Mouse (Mus musculus) heart, adult 9 months (tissue): ENCODE measurements around the gene Cat.
A peak's percentile ranks its signal among the peaks of the same experiment; 100 is the strongest.

Experiments
- DNase-seq, 2 experiments: peaks; one replicate each; pipeline ENCODE4 v3.0.0; 2022; ENCODE audit warnings: low spot score in 2 of 2

The Cat gene

GRCm38 (mm10) chr2:103477456-103477855 is 7.5 kb downstream of the Cat start:
- no peak for DNase-seq

DNA sequence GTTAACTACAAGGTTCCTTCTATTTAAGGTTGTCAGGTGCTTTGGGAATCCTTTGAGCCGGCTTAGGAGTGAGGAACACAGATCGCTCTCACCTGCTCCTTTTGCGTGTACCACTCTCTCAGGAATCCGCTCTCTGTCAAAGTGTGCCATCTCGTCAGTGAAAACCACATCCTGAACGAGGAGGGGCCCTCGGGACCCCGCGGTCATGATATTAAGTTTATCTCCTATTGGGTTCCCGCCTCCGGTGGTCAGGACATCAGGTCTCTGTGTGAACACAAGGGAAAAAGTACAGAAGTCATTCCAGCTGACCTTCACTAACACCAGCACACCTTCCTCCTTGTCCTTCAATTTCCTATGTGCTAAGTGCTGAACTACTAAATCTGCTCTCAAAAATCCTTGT is 8.3 kb downstream of the Cat start:
- DNase-seq = no peak

DNA sequence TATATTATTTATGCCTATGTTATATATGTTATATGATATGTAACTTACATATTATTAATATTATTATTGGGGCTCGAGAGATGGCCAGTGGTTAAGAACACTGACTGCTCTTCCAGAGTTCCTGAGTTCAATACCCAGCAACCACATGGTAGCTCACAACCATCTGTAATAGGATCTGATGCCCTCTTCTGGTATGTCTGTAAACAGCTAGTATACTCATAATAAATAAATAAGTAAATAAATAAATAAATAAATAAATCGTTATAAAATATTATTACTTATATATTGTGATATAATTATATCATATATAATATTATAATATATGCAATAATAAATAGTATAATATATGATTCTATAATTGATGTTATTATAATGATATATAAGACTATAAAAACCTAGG is 8.8 kb downstream of the Cat start:
- DNase-seq = no peak

GRCm38 (mm10) chr2:103473362-103473761 is 11.6 kb downstream of the Cat start:
- no peak for DNase-seq

DNA sequence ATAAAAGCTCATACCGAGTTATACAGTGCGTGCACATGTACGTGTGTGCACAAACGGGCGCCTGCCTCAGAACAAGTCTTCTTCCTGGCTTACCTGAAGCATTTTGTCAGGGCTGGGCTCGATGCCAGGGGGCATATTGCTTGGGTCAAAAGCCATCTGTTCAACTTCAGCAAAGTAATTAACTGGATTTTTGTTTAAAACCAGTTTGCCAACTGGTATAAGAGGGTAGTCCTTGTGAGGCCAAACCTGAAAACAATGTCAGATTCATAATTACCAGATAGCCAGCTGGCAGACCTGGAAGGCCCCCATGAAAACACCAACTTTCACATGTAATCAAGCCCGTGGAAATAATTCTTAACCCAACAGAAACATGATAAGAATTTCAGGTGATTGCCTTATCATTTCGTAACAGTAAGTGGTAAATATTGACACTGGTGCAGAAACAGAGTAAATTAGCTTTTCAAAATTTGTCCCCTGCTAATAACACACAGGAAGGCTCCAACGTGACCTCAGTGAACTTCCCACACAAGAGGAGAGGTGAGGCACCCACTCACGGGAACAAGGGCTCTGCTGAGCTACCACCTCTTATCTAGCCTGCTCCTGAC is 17.9 kb downstream of the Cat start:
- DNase-seq = no peak

DNA sequence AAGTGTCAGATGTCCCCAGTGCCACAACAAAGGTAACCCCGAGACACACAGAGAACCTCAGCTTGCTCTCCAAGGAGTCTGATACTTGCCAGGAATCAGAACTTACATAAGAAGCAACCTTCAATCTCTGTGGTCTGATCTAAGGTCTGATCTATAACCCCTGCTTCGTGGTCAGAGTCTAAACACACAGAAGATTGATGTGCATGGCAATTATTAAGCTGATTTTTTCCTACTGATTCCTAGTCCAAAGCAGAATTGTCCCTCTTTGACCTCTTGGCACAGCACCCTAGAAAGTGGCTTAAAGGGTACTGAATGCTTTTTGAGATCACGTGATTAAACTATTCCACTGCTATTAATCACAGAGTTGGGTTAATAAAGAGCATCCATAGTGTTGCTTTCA is 18.7 kb downstream of the Cat start:
- DNase-seq = no peak

GRCm38 (mm10) chr2:103465429-103465828 is 19.5 kb downstream of the Cat start:
- no peak for DNase-seq

GRCm38 (mm10) chr2:103464524-103464923 is 20.4 kb downstream of the Cat start:
- no peak for DNase-seq

- no peak for DNase-seq
These were observed 22.2 kb downstream of the Cat start for GRCm38 (mm10) chr2:103462746-103463145.

GRCm38 (mm10) chr2:103461743-103462142 is 23.2 kb downstream of the Cat start:
- no peak for DNase-seq

GRCm38 (mm10) chr2:103461210-103461609 is 23.8 kb downstream of the Cat start:
- no peak for DNase-seq

DNA sequence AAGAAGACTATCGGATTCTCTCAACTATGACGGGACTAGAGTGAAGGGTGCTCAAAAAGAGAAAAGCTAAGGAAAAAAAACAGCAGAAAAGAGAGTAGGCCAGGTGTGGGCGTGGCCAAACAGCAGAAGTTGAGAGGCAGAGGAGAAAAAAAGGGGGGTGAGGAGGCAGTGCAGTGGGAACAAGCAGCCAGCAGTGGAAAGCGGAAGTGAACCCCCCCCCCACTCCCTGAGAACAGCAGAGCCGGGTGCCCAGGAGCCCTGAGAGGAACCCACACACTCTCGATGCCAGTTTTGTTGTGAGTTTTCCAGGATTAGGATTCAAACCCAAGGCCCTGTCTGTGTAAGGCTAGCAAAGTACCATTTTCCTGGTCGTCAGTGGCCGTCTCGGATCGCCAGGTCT is 25.9 kb downstream of the Cat start:
- no peak for DNase-seq

DNA sequence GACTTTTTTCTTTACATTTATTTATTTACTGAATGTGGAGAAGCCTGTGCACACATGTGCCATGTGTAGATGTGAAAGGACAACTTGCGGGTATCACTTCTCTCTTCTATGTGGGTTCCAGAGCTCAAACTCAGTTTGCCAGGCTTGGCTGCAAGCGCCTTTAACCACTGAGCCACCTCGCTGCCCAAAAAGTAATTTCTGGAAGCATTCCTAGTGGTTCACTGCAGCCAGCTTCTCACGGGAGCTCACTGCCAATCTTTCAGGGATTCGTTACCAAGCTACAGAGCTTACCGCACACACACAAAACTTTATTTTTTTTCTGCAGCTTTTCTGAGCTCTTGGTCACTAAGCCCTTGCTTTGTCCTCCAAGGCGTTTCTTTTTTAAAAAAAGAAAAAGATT is 27.3 kb downstream of the Cat start:
- no peak for DNase-seq

DNA sequence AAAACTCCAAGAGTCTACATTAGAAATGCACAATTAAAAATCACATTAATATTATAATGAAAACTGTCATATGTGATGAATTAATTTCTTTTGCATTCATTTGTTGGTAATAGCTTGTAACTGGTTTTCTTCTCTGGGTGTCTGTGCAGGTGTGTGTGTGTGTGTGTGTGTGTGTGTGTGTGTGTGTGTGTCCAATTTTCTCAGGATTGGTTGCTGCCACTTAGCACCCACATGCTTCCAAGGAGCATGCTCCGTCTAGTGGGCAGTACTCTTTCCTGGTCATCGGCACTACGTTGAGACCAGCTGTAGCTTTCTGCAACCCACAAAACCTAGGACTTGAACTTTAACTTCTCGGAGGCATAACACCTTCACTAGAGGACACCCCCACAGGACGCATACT is 27.9 kb downstream of the Cat start:
- no peak for DNase-seq

DNA sequence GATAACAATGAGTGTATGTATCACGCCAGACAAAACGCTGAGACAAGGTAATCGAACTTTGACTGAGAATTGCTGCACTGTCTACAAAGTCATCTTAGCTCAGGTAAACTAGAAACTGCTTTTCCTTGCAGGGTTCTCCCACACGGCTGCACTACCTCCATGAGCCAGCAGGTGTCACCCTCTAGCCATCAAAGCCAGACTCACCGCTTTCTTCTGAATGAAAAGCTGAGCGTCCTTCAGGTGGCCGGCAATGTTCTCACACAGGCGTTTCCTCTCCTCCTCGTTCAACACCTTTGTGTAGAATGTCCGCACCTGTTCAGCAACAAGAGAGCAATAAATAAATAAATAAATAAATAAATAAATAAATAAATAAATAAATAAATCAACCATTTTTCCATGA is 28.3 kb downstream of the Cat start:
- peak; percentile 32 to 66 for DNase-seq

DNA sequence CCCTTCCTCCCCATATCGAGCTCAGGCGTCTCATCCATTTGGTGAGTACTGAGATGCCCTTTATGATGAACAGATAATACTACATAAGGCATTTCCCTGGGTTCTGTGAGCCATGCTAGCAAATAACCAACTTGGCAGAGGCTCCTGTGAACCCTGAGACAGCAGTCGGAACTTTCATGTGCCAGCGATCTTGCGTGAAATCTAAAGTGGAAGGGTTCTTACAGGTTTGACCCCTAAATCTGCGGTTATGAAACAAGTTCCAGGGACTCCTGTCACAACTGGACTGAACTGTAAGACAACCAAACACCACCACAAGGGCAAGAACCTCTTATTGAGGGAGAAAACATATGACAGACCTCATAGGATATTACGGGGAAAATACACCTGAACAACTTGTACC is 29.2 kb downstream of the Cat start:
- DNase-seq = no peak

DNA sequence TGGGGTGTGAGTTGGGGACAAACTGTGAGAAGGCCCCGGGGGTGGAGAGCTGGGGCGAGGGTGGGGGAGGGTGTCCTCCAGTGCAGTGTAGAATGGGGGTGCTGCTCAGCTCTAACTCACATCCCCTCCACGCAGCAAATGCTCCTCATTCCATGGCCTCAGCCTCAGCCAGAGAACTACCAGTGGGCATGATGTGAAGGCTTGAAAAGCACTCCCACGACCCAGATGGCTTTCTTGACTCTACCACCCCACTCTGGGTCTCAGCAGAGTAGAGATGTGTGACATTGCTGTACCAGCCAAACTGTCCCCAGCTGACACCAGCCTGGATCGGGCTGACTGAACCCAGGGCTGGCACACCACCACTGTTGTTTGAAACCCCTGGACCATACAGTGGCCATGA is 32.4 kb downstream of the Cat start:
- DNase-seq = no peak

DNA sequence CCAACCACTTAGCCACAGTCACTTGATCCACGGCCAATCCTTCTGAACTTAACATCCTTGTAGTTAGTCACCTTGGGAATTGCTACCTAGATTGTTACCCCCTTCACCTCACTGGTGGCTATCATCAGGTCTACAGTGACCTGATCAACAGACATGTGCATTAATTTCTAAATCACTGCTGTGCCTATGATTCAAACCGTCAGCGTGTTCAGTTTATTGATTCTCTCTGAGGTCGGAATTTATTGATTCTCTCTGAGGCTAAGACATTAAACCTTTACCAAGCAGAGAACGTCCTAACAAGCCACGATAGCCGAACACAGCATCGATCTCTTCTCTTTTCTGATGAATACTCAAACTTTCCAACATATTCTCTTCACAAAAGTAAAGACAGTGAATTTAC is 34.7 kb downstream of the Cat start:
- no peak for DNase-seq

DNA sequence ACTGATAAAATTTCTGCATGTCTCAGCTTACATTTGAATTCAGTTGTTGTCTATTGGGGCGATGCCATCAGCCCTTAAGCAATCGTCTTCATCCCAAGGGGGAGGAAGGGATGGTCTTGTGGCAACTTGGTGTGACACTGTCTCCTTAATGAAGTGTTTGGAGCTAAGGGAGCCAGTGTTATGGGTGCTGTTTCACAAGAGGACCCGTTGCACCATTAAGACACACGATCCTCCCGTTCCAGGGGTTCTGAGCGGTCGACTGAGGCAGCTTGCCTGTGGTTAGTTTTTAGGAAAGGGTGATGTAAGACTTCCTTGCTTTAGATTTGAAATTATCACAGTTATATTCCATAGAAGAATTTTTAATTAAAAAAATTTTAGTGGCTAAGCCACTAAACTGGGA is 35.1 kb downstream of the Cat start:
- DNase-seq = no peak

DNA sequence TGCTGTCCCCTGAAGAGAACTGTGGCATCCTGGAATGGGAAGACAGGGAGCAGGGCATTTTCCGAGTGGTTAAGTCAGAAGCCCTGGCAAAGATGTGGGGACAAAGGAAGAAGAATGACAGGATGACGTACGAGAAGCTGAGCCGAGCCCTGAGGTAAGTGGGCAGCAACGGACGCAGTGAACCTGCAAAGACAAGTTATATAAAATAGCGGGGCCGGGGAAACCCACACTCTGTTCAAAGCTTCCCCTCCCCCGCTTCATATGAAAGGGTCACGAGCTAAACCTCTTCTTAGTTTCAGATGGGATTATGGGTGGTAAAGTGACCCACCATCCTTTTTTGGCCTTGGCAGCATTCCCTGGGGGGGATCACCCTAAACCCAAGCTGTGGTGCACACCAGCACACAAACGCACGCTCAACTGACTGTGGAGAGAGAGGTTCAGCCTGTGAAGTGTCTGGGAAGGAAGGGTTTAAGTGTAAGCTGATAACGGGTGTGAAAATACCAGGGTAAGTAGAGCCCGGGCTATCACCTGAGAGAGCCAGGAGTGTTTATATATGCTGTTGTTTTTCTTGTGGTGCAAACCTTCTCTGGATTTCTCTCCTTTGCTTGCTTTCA is 35.9 kb downstream of the Cat start:
- no peak for DNase-seq

- DNase-seq = no peak
These were observed 38.6 kb downstream of the Cat start for GRCm38 (mm10) chr2:103446326-103446725.

DNA sequence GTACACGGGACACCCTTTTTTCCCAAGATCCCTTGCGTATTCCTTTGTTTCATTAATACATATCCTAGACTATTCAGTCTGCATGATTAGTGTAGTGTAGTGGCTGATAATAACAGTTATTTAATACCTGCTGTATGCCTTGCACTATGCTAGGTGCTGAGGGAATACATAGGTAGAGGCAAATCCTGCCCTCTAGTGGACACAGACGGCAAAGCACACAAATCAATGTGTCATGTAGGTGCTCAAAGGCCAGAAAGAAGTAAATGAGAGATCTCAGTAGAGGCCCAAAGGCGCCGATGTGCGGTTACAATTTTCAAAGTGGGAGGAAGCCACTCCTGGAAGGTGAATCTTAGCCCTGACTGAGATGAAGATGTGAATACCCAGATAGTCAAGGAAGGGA is 39.2 kb downstream of the Cat start:
- DNase-seq = peak in 1 of 2 experiments; percentile 21

DNA sequence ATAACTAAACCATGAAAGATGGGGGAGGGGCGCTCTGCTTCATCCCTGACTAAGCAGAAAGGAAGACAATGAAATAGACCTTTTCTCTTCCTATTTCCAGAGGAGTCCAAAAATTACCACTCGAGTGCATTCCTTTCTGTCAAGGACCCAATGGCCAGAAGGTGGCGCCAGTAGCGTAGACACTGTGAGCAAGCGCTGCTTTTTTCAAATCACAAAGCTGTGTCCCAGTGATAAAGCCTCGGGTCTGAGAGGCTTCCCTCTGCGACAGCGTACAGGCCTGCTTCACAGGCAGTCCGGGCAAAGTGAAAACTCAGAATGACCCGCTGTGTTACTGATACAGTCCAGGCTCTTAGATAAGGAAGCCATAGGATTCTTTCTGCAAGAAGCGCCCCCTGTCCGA is 45.2 kb downstream of the Cat start:
- peak; percentile 23 to 54 for DNase-seq

GRCm38 (mm10) chr2:103439071-103439622 is 45.8 kb downstream of the Cat start:
- DNase-seq = no peak
